Mouse (Mus musculus) left cerebral cortex, adult 18-20 months (tissue): ENCODE data around the gene A430005L14Rik. TPM values are rescaled to one million over a fixed set of nuclear protein-coding genes. Genes with fewer than 3 reads are reported as not detected.
"Not testable (repeated sequence)": the region's sequence is repeated elsewhere in the genome, so short reads cannot be mapped to it uniquely, and the experiment has no call there.

Source experiments
- DNase-seq, 2 experiments: peaks; one replicate each; pipeline ENCODE4 v3.0.0; 2021 to 2022; ENCODE audit warnings: low spot score in 2 of 2, mixed read lengths in 1 of 2
- long read RNA-seq, 2 experiments: library from polyadenylated mRNA; stranded (forward); transcript quantifications; one replicate each; pipeline ENCODE4 v2.0.0; 2021
- total RNA-seq, 2 experiments: library from RNA; stranded (reverse); gene quantifications; 2 replicates each; pipeline ENCODE4 v1.2.3; 2021

The A430005L14Rik gene
- 10 to 100 TPM; 25.3 to 25.6 TPM for total RNA-seq
- long read RNA-seq, experiment 1, transcript A430005L14Rik-201 (4 exons, 1,098 nt), result major isoform, 46 of 56 reads
- long read RNA-seq, experiment 1, transcript A430005L14Rik-207 (4 exons, 940 nt), result minor isoform, 8 of 56 reads
- long read RNA-seq, experiment 1, partial matches to known transcripts, result 2 of 56 reads
- long read RNA-seq, experiment 1, other reads (novel, unspliced or antisense), result 0 of 56 reads
- long read RNA-seq, experiment 2, transcript A430005L14Rik-201 (4 exons, 1,098 nt), result major isoform, 33 of 48 reads
- long read RNA-seq, experiment 2, transcript A430005L14Rik-207 (4 exons, 940 nt), result minor isoform, 10 of 48 reads
- long read RNA-seq, experiment 2, partial matches to known transcripts, result 3 of 48 reads
- long read RNA-seq, experiment 2, other reads (novel, unspliced or antisense), result 2 of 48 reads

DNA sequence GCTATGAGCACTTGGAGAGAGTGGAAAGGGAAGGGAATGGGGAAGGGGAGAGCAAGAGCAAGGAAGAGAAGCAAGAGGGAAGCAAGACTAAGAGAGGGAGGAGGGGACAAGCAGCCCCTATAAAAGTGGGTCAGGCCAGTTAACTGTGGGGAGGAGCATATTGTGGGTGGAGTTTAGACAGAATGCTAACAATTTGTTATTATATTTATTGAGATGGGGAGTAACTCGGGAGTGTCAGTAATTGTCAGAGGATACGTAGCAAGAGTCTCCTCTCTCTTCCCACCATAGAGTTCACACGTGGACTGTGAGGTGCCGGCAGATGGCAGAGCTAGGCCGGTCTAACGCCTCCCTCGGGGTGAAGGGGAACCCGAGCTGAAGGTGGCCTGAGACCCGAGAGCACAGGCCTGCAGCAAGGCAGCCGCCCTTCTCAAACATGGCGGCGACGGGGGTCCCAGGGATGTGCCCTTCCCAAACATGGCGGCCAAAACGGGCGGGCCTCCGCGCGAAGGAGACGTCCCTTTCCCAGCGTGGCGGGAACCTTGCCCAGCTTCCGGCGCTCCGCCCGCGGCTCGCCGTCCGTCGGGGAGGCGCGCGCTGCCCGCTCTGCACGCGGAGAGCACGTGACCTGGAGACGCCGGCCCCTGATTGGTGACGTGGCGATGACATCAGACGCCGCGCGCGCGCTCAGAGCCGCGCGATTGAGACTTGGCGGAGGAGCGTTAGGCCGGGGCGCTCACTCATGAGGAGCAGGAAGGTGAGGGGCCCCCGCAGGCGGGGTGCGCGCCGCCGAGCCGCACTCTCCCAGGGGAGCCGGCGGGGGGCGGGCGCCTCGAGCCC, at the start of gene A430005L14Rik:
Gene A430005L14Rik (plus strand): TSS at position 669 of the 837 bp plus-strand sequence.
- peak; percentile 98 for DNase-seq

DNA sequence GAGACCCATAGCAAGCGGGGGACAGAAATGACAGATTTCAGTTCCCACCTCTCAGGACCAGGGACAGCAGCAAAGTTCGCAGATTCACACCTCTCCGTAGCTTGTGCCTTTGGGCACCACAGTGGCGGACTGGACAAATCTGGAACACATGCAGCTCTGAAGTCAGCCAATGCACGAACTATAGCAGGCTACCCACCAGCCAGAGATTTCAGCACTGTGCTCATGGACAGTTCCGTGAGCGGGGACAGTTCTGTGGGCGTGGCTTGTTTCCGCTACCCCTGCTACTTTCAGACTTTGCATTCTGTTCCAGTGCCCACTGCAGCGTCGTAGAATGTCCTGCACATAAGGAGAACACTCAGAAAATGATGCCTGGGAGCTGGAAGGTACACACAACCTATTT, 49.5 kb upstream of the A430005L14Rik start:
- DNase-seq, result no peak

DNA sequence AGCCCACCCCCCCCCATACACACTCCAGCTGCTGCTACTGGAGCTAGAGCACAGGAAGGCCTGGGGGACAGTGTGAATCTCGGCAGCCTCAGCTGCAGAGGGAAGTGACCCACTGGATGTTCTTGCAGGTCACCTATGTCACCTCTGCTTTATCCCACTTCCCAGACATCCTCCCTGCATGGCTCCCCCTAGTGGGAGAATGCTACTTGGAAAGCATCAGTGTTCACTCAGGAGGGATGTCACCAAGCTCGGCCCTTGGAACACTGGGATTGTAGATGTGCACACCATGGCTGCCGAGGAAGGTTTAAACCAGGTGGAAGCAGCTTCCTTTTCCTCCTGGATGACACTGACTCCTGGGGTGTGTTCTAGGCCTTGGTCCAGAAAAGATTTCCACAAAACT, 43.4 kb upstream of the A430005L14Rik start:
- no peak for DNase-seq

DNA sequence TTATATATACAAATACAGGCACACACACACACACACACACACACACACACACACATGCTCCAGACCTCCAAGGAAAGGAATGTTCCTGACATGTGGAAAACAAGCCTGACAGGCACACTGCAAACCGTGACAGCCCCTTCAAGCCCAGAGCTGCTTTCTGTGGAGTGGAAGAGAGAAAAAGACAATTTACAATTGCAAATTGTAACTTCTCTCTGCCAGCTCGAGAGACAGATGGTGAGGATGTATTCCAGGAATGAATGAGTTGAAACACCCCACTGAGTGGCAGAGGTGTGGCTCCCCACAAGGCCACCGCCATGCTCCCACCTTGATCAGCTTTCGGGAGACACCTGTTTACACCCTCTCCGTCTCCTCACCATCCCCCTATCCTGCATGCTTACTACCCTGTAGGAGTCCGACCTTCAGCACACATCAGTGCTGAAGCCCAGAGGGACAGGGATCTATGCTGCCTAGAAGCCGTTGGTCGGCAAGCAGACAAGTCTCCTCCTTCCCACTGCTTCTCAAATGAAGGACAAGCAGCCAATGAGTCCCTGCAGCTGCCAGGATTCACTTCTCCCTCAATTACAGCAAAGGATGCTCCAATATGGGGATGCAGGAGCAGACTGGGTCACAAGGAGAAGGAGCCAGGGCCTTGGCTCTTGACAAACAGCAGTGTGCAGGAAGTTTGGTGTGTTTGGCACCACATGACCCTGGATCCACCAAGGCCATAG, 39.1 kb upstream of the A430005L14Rik start:
- DNase-seq, result peak in 1 of 2 experiments; percentile 23

DNA sequence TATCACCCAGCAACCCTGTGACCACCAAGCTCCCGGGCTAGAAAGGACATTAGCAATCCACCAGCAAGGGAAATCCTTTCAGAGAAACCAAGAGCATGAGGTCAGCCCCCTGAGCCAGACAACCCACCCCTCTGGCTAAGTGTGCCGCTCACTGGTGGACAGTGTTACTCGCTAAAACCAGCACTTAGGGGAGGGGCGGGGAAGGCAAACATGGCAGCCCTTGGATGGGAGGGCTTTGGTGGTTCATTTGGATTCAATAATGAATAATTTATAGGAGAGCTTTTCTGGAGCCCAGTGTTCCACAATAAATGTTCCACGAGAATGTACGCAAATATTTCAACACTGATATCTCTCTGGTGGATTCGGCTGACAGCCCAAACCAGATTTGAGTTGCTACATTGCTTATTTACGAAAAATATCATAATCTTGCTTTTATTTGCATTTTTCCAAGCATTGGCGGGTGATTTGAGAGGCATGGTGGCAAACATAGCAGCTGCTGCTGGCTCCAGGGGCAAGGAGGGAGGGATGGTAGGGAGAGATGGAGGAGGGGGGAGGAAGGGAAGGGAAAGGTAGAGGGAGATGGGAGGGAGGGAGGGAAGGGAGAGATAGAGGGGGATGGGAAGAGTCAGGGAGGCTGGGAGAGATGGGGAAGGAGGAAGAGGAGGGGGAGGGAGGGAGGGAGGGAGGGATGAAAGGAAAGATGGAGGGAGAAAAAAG, 36.4 kb upstream of the A430005L14Rik start:
- no peak for DNase-seq

- DNase-seq, result not testable (repeated sequence)
Observed at GRCm38 (mm10) chr4:153922090-153922489, 34.9 kb upstream of the A430005L14Rik start.

- no peak for DNase-seq
Observed at GRCm38 (mm10) chr4:153928772-153929299, 28.2 kb upstream of the A430005L14Rik start.

GRCm38 (mm10) chr4:153929425-153929824, 27.6 kb upstream of the A430005L14Rik start:
- no peak for DNase-seq

GRCm38 (mm10) chr4:153929921-153930320, 27.1 kb upstream of the A430005L14Rik start:
- no peak for DNase-seq

- DNase-seq, result peak; percentile 54 to 65
Observed at GRCm38 (mm10) chr4:153943243-153943642, 13.8 kb upstream of the A430005L14Rik start.

GRCm38 (mm10) chr4:153944261-153944660, 12.8 kb upstream of the A430005L14Rik start:
- no peak for DNase-seq

GRCm38 (mm10) chr4:153945741-153946140, 11.3 kb upstream of the A430005L14Rik start:
- no peak for DNase-seq

- DNase-seq, result no peak
Observed at GRCm38 (mm10) chr4:153950372-153950771, 6.7 kb upstream of the A430005L14Rik start.

DNA sequence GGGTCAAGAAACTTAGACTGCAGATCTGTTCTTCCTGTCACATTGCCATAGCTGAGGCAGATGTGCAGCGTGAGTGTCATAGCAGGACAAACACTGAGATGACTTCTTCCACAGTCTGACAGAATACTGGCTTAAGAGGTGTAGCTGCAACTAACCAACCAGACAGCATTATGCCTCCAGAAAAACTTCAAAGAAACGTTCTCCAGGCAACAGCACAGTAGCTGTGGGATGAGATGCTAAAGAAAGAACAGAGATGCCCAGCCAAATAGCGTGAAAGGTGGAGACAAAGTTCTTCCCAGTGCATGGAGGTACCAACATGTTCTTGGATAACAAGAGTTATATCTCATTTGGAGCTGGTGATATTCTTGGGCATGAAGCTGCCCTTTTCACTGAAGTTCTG, 5.9 kb upstream of the A430005L14Rik start:
- DNase-seq, result no peak

DNA sequence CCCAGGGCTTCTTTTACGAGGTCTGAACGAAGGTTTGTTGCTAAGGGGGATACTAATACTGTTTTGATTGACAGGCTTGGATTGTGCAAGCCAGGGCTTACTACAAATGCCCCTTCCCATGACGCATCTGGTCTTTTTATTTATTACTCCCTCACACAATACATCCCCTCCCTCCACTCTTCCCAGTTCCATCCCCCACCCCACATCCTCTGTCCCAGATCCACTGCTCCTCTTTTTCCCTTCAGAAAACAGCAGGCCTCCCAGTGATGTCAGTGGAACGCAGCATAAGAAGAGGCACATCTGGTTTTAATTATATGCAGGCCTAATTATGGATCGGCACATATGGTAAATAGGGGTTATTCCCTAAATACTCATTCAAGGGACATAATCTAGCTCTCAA, 5.3 kb upstream of the A430005L14Rik start:
- DNase-seq, result no peak

GRCm38 (mm10) chr4:153955651-153956050, 1.4 kb upstream of the A430005L14Rik start:
- DNase-seq, result no peak

- peak in 1 of 2 experiments; percentile 12 for DNase-seq
Observed at GRCm38 (mm10) chr4:153957444-153958250, 610 bp downstream of the A430005L14Rik start.

GRCm38 (mm10) chr4:153962631-153963030, 5.6 kb downstream of the A430005L14Rik start:
- peak; percentile 58 to 69 for DNase-seq

DNA sequence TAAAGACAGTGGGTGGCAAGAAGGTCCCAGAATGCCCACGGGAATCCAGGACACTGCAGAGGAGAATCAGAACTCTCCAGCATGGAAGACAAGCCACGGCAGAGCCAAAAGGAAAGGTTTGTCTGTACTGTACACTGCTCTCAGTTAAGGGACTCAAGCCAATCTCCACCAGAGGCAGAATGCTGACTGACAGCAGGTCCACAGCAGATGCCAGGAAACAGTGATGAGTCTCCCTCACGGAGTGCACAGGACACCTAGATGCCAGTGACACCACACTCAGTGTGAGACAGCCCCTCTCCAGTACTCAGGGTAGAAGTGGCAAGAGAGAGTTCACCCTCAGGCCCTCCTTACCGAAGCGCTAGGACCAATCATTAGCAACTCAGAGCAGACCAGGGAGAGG, 9.6 kb downstream of the A430005L14Rik start:
- DNase-seq, result no peak

- DNase-seq, result no peak
Observed at GRCm38 (mm10) chr4:153967556-153967955, 10.5 kb downstream of the A430005L14Rik start.
